Mouse (Mus musculus) liver (tissue): ENCODE results near the gene Mrps12.
"Not testable (repeated sequence)": the region's sequence is repeated elsewhere in the genome, so short reads cannot be mapped to it uniquely, and the experiment has no call there.

ENCODE experiments used
- DNase-seq: peaks from one replicate; pipeline ENCODE4 v3.0.0-alpha.2; 2020; ENCODE audit warnings: mixed read lengths

Gene Mrps12

DNA sequence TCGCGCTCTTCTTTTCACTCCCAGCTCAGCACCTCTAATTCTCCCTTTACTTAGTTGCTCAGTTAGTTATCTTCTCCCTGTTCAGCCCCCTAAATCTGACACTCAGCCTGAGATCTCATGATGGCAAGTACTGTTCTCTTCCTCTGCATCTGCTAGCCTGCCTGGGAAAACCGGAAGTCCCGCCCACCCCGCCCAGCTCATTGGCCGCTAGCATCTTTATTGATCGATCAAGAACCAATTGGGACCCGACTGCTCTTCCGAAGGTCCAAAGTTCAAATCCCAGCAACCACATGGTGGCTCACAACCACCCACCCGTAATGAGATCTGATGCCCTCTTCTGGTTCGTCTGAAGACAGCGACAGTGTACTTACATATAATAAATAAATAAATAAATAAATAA is 40.3 kb downstream of the Mrps12 start:
- DNase-seq: not testable (repeated sequence)

DNA sequence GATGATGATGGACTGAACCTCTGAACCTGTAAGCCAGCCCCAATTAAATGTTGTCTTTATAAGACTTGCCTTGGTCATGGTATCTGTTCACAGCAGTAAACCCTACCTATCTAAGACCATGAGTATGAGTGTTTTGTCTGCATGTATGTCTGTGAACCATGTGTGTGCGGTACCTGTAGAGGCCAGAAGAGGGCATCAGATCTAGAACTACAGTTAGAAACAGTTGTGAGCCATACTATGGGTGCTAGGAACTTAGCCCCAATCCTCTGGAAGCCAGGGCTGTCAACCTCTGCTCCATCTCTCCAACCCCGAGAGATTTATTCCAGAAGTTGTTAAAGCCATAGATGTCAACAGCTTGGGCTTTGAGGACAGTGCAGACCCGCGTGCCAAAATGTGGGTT is 41.4 kb downstream of the Mrps12 start:
- DNase-seq: no peak

DNA sequence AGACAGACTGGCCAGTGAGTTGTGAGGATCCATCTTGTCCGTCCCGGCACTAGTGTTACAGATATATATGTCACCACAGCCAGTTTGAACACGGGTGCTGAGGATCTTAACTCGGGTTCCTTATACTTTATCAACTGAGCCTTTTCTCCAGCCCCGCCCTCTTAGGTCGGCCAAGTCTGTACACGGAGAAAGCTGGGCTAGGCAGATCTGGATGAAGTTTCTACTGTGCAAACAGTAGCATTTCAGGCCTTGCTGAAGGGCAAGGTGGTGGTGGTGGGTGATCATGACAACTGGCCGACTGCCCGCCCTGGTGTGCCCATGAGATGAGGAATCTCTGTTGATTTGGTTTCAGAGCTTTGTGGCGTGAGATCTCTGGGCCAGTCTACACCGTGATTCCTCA is 44.3 kb downstream of the Mrps12 start:
- no peak for DNase-seq

DNA sequence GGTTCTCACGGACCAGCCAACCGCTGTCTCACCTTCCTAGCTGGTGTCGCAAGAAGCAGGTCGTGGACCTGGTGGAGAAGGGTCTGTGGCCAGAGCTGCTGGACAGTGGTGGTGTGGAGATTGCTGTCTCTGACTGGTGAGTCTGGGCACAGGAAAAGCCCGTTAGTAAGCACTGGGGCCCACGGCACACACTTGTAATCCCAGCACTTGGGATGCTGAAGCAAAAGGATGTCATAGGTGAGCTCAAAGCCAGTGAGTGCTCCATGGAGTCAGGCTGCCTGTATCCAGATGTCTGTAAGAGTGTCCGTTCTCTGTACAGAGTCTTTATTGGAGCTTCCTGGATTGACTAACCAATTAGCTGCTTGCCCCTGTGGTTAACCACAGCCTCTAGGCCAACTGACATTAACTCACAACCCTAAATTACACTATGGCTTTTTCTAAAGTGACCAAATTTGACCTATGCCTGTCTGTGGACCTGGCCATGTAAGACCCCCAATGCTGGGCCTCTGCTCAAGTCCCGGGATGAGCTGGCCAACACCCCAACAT is 46.6 kb downstream of the Mrps12 start:
- DNase-seq: no peak

DNA sequence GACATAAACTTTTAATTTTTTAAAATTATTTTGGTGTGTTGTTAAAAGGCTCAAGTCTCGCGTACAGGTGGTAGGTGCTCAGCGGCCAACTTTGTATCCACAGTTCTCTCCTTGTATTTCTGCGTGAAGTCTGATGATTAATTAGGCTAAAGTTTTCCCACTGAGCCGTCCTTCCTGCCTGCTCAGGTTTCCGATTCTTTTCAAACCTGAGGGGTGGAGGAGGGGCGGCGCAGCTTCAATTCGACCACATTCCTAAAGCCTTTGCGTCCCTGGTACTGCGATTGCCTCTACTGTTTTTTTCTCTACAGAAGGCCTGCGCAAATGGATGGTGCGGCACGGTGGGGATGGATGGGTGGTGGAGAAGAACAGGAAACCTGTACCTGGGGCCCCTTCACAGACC is 47.2 kb downstream of the Mrps12 start:
- DNase-seq: peak; percentile 15

DNA sequence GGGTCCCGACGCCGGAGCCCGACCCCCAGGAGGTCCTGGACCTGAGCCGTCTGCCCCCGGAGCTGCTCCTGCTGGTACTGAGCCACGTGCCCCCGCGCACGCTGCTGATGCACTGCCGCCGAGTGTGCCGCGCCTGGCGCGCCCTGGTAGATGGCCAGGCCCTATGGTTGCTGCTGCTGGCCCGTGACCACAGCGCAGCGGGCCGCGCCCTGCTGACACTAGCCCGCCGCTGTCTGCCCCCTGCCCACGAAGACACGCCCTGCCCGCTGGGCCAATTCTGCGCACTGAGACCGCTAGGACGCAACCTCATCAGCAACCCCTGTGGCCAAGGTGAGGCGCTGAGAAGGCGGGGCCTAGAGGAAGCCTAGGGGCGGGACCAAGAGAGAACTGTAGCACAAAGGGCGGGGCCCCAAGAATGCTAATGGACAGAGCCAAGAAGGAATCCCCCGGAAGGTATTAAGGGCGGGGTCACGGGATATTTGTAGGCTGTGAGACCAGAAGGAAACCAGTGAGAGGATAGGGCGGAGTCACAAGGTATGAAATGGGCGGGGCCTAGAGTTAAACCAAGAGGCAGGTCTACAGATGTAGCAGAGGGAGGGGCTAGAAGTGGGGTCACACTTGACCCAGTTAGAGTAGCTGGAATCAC is 48.2 kb downstream of the Mrps12 start:
- DNase-seq: peak; percentile 66

DNA sequence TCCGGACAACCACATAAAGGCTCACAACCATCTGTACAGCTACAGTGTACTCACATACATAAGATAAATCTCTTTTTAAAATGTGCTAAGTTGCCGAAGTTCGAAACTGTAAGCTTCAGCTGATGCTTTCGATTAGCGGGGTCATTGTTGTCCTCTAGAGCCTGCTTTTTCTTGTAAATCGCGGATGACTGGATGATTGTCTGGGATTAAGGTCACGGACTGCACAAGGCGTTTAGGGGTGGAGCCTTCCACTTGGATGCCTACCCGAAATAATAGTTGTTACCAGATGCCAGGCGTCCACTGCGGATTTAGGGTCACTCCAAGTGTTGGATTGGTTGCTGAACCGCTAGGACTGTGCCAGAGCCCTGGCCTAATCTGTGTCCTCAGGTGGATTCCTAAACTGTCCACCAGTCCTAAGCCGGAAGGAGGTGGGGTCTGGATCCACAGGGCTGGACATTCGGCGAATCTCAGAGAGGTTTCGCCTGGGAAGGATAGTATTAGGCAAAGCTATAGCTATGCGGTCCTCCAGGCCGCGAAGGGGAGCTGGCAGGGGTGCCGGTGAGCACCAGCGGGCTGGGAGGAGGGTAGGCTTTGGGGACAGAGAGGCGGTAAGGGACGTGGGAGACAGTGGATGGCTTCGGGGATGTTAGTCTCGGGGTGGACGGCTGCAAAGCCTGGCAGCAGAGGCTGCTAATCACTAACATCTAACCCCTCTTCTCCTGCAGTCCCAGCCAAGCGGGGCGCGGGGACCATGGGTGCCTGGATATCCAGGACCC is 48.9 kb downstream of the Mrps12 start, which contains the start of gene Fbxo27:
Gene Fbxo27, plus strand, starts transcription at position 305 of the 776 bp plus-strand sequence.
- DNase-seq: no peak

DNA sequence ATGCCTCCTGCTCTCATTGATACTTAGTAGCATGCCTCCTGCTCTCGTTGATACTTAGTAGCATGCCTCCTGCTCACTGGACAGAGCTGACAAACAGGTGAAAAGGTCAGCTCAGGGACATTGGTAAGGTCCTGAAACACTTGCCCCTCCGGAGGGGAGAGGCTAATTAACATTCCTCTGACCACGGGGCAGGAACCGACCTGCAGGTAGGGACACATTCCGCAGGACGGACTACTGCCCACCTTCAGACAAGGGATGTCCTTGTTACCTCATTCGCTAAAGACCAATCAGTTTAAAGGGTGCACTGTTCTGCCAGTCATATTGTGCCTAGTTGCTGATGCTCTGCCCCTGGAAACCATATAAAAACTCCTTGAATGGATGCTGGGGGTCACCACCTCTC is 50.5 kb downstream of the Mrps12 start:
- DNase-seq: no peak
